Mouse (Mus musculus) heart, embryonic 12.5 days (tissue): ENCODE results near the gene Atp8b5. TPM values are rescaled to one million over a fixed set of nuclear protein-coding genes. Genes with fewer than 3 reads are reported as not detected.
A peak's percentile ranks its signal among the peaks of the same experiment; 100 is the strongest.

Experiments
- ATAC-seq: fragments of 200-750 bp; cut with Nextera tagmentation; 2 replicates; pipeline ENCODE4 v1.8.0; 2017; ENCODE audit warnings: moderate TSS enrichment, moderate library complexity; ENCODE audit not compliant: insufficient number of reproducible peaks, low FRiP score
- H3K27ac ChIP-seq: fragments of 300-500 bp; sonication (generic); 2 replicates; pipeline ENCODE4 v1.5.1; 2016; ENCODE audit warnings: mild to moderate bottlenecking, moderate library complexity; ENCODE audit not compliant: poor library complexity, severe bottlenecking
- H3K27me3 ChIP-seq: fragments of 300-500 bp; sonication (generic); replicated peaks from 2 replicates; pipeline ENCODE4 v1.6.1; 2016; ENCODE audit warnings: mild to moderate bottlenecking, moderate library complexity
- H3K36me3 ChIP-seq: fragments of 300-500 bp; sonication (generic); 2 replicates; pipeline ENCODE4 v1.6.1; 2016; ENCODE audit warnings: mild to moderate bottlenecking, moderate library complexity
- H3K4me1 ChIP-seq: fragments of 300-500 bp; sonication (generic); replicated peaks from 2 replicates; pipeline ENCODE4 v1.6.1; 2016; ENCODE audit warnings: mild to moderate bottlenecking
- H3K4me2 ChIP-seq: fragments of 300-500 bp; sonication (generic); 2 replicates; pipeline ENCODE4 v1.6.1; 2016; ENCODE audit warnings: mild to moderate bottlenecking, moderate library complexity
- H3K4me3 ChIP-seq: fragments of 300-500 bp; sonication (generic); 2 replicates; pipeline ENCODE4 v1.5.1; 2016; ENCODE audit warnings: mild to moderate bottlenecking
- H3K9ac ChIP-seq: fragments of 300-500 bp; sonication (generic); 2 replicates; pipeline ENCODE4 v1.6.1; 2016; ENCODE audit warnings: mild to moderate bottlenecking, moderate library complexity
- H3K9me3 ChIP-seq: fragments of 300-500 bp; sonication (generic); replicated peaks from 2 replicates; pipeline ENCODE4 v1.6.1; 2016; ENCODE audit warnings: mild to moderate bottlenecking, moderate library complexity
- WGBS: fragments of 180-500 bp; shearing (Covaris S2); methylation state at CpG from one replicate; pipeline ENCODE4 v1.1.7; 2016; 5-methylcytosine and 5-hydroxymethylcytosine counted together
- polyA plus RNA-seq: library from polyadenylated mRNA; unstranded; fragments of >200 nt; fragmentation: Nextera tagmentation; extraction: Ambion mirVana; gene quantifications from 2 replicates; pipeline ENCODE4 v1.2.1, GENCODE M21; 2016

Atp8b5 gene
- polyA plus RNA-seq, 1 experiment from 2014 or later, result not detected

DNA sequence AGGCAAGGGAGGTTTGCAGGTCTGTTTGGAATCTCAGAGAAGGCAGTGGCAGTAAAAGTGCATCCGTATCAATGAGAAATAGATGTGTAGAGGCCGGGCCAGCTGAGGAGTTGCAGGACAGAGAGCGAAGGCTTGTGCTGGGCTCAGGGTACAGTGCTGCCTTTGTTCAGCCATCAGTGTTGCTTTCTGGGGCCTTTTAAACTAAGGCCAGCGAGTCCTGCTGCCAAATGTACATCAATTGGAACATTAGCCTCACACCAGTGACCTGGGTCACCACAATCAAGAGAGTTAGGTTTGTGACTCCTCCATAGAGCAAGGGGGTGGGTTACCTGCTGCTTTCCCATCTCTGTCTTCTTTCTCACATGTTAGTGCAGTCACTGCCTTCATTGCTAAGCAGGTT is 131.1 kb downstream of the Atp8b5 start:
- 61% methylated on average over 4 of the region's 4 CpGs for WGBS

DNA sequence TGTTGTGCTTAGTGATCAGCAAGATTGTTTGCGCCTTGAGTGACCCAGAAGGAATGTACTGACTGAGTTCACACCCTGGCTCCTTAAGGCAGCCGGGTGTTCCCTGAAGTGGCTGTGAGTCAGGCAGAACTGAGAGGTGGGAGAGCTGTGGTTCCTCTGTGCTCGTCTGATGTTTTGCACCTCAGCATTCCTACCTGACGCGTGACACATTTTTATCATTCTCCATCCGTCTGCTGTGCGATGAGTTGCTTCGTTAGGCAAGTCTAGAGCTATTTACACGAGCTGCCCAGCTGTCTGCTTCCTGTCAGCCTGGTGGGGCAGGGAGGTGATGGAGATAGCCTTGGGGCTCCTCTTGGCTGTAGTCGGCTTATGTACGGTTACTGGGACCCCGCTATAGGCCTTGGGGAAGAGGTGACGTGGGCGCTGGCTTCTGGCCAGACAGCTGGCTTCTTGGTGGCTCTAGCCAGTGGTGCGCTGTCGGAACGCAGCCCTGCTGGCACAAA is 131.9 kb downstream of the Atp8b5 start:
- 16% methylated on average over 17 of the region's 17 CpGs for WGBS
- Histone ChIP-seq H3K36me3 (no peaks in the 10 kb centered on the region), H3K4me2 (peak overlapping the region; percentile 60), H3K9ac (peak overlapping the region; percentile 53), H3K4me3 (peak overlapping the region; percentile 11; the same call in 1 of the 2 replicates), H3K9me3 (no peaks in the 10 kb centered on the region), H3K27ac (peak overlapping the region; percentile 95), H3K4me1 (peaks cover 65% of the 10 kb centered on the region), H3K27me3 (no peaks in the 10 kb centered on the region)
- no peak for ATAC-seq

More for the DNA sequence above, 131.1 kb downstream of the Atp8b5 start:
- H3K9ac ChIP-seq, result peak overlapping the region; percentile 27; the same call in 1 of the 2 replicates
- peak overlapping the region; percentile 95 for H3K27ac ChIP-seq
- no peaks in the 10 kb centered on the region for H3K27me3 ChIP-seq
- no peak overlapping the region for H3K4me2 ChIP-seq
- H3K4me3 ChIP-seq, result no peak overlapping the region
- ATAC-seq, result no peak
- H3K36me3 ChIP-seq, result no peaks in the 10 kb centered on the region
- peaks cover 66% of the 10 kb centered on the region for H3K4me1 ChIP-seq
- H3K9me3 ChIP-seq, result no peaks in the 10 kb centered on the region

DNA sequence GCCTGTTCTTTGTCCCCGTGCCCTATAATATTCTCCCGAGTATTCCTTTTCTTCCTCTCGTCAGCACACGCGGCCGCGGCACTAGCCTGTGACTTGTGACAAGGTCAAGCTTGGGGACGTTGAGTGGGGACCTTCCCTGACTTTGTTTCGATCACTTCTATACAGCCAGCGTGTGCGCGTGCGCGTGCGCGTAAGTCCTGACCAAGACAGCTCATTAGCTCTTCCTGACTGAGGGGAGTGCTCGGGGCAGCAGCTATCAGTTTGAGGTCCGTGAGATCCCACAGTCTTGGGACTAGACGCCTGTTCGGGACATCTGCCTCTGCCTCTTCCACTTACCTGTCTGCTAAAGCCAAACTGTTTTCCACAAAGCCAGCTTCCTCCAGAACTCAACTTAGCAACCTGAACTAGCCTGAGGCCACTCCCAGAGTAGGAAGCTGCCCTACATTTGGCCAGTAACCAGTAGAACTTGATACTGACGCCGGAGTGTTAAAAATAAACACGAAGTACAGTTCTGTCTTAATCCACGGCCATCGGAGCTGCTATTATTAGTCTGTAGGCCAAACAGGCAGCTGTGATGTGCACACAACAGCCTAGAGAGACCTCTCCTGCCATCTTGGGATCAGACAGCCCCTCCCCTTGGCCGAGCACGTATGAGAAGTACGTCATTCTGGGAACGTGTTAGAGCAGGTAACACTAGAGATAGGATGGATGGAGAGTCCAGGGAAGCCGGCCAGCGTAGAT is 132.6 kb downstream of the Atp8b5 start:
- no peaks in the 10 kb centered on the region for H3K36me3 ChIP-seq
- H3K4me2 ChIP-seq, result peak overlapping the region; percentile 60
- peak; percentile 54; the same call in 1 of the 2 replicates for ATAC-seq
- no peaks in the 10 kb centered on the region for H3K27me3 ChIP-seq
- no peaks in the 10 kb centered on the region for H3K9me3 ChIP-seq
- peak overlapping the region; percentile 53 for H3K9ac ChIP-seq
- whole genome bisulfite sequencing, result 46% methylated on average over 31 of the region's 31 CpGs
- peak overlapping the region; percentile 11; the same call in 1 of the 2 replicates for H3K4me3 ChIP-seq
- H3K4me1 ChIP-seq, result peaks cover 58% of the 10 kb centered on the region
- H3K27ac ChIP-seq, result peak overlapping the region; percentile 95

DNA sequence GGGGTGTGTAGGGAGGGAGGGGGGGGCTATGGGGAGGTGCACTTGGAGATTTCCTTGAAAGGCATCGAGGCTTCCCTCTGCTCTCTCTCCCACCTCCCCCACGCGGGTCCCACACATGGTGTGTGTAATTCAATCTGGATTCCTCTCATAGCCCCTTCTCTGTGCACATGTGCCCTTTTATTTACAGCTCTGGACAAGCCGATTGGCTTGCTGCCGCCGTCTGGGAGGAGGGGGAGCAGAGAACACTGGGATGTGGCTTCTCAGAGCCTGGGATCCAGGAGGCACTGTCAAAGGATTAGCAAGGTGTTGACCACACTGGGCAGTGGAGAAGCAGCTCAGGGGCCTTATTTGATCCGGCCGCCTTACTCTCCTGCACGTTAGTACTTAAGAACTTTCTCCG is 134.0 kb downstream of the Atp8b5 start:
- Histone ChIP-seq H3K36me3 (no peaks in the 10 kb centered on the region), H3K4me2 (peak overlapping the region; percentile 16; the same call in 1 of the 2 replicates), H3K4me3 (no peak overlapping the region), H3K9me3 (no peaks in the 10 kb centered on the region), H3K27ac (peak overlapping the region; percentile 22), H3K4me1 (peaks cover 54% of the 10 kb centered on the region), H3K27me3 (no peaks in the 10 kb centered on the region), H3K9ac (0 out of 2 replicates have a peak overlapping the region, but pooled peaks have one; percentile 20)
- ATAC-seq, result no peak
- 36% methylated on average over 10 of the region's 10 CpGs for WGBS

DNA sequence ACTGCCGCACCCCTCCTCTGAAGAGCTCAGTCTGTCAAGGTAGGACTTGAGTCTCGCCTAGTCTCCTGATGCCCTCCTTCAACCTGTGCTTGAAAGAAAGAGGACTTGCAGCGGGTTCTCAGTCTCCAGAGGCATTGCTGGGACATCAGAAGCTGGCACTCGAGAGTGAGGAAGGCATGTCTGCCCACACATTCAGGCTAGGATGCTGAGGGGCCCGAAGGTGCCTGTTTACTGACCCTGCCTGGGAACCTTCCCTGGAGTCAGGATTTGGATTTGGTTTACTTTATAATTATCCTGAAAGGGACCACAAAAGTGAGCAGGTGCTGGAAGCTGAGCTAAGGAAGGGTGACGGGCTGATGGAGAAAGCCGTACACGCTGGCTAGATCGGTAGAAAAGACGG is 134.5 kb downstream of the Atp8b5 start:
- no peaks in the 10 kb centered on the region for H3K9me3 ChIP-seq
- H3K36me3 ChIP-seq, result no peaks in the 10 kb centered on the region
- H3K27me3 ChIP-seq, result no peaks in the 10 kb centered on the region
- H3K27ac ChIP-seq, result peak overlapping the region; percentile 22
- no peak overlapping the region for H3K4me3 ChIP-seq
- H3K4me2 ChIP-seq, result peak overlapping the region; percentile 16; the same call in 1 of the 2 replicates
- 79% methylated on average over 10 of the region's 10 CpGs for WGBS
- no peak for ATAC-seq
- H3K9ac ChIP-seq, result 0 out of 2 replicates have a peak overlapping the region, but pooled peaks have one; percentile 20
- H3K4me1 ChIP-seq, result peaks cover 56% of the 10 kb centered on the region

DNA sequence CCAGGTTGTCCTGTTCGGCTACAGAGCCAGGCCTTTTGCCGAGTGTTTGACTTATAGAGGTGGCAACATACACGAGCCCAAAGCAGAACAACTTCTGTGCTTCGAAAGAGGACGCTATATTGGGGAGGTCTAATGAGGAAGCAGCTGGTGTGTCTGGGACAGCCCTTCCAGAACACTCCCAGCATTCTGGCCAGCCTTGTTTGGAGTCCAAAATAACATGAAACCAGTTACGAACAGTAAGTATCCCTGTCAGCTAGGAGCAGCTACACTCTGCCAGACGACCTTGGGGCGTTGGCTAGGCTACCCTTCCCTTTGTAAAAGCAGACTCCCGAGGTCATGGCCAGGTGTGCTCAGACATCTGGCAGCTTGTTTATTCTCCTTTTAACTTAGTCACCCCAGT is 135.3 kb downstream of the Atp8b5 start:
- no peak overlapping the region for H3K4me2 ChIP-seq
- H3K4me3 ChIP-seq, result no peak overlapping the region
- 0 out of 2 replicates have a peak overlapping the region, but pooled peaks have one; percentile 1 for H3K27ac ChIP-seq
- no peaks in the 10 kb centered on the region for H3K27me3 ChIP-seq
- H3K36me3 ChIP-seq, result no peaks in the 10 kb centered on the region
- 63% methylated on average over 9 of the region's 9 CpGs for WGBS
- peaks cover 62% of the 10 kb centered on the region for H3K4me1 ChIP-seq
- no peak overlapping the region for H3K9ac ChIP-seq
- H3K9me3 ChIP-seq, result no peaks in the 10 kb centered on the region
- no peak for ATAC-seq

DNA sequence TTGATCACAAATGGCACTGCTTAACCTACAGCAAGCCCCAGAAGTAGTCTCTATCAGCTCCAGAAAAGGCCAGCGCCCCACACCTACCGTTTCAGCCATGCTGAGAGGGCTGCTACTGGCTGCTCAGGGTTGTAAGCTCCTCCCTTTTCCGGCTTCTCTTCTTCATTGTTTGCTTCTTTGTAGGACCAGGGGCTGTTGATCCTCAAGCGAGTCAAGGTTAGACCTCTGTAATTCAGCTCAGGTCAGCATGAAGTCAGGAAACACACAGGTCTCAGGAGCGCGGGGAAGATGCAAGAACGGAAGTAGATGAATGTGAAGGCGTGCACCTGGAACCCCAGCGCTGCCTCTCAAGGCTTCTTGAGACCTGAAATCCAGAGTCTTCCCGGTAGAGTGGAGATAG is 137.7 kb downstream of the Atp8b5 start:
- Histone ChIP-seq H3K27ac (no peak overlapping the region), H3K4me3 (no peak overlapping the region), H3K9ac (no peak overlapping the region), H3K27me3 (no peaks in the 10 kb centered on the region), H3K4me1 (peaks cover 50% of the 10 kb centered on the region), H3K4me2 (no peak overlapping the region), H3K9me3 (no peaks in the 10 kb centered on the region), H3K36me3 (0 out of 2 replicates have a peak, but pooled peaks cover 6% of the 10 kb centered on the region)
- no peak for ATAC-seq
- 88% methylated on average over 10 of the region's 10 CpGs for WGBS

DNA sequence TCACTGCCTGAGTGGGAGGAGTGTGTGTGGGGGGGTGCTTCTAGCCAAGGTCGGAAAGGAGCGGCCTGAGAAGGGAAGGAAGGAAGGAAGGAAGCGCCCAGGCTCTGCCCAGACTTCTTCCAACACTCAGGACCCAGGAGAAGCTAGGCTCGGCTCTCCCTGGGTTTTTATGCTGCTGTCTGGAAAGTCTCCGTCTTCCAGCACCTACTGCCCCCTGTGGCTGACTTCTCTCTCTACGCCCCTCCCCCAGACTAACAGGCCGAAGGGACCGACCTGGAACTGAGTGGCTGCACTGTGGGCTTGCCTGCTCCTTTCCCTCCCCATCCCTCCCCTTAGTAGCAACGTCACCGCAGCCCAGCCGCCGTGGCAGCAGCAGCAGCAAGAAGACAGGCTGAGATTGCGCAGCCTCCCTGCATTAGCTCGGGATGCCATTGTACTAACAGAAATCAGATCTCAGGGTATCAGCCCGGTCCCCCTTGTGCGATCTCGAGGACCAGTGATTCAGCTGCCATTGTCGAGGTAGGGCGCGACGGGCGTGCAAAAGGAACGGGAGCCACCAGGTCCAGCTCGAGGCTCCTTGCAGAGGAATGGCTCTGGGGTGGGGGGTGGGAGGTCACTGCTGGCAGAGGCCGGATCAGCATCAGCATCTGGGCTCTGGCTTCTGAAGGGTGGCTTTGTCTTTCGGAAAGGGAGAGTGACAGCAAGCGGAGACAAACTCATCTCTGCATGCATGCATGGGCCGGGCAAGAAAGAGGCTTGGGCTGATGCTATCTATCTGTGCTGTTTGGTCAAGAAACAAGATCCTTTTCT is 139.4 kb downstream of the Atp8b5 start:
- ATAC-seq, result peak; percentile 91
- Histone ChIP-seq H3K36me3 (0 out of 2 replicates have a peak, but pooled peaks cover 6% of the 10 kb centered on the region), H3K9ac (peak overlapping the region; percentile 81), H3K4me1 (peaks cover 34% of the 10 kb centered on the region), H3K27me3 (no peaks in the 10 kb centered on the region), H3K4me3 (peak overlapping the region; percentile 55), H3K9me3 (no peaks in the 10 kb centered on the region), H3K27ac (peak overlapping the region; percentile 89), H3K4me2 (peak overlapping the region; percentile 86)
- 1% methylated on average over 28 of the region's 28 CpGs for WGBS

DNA sequence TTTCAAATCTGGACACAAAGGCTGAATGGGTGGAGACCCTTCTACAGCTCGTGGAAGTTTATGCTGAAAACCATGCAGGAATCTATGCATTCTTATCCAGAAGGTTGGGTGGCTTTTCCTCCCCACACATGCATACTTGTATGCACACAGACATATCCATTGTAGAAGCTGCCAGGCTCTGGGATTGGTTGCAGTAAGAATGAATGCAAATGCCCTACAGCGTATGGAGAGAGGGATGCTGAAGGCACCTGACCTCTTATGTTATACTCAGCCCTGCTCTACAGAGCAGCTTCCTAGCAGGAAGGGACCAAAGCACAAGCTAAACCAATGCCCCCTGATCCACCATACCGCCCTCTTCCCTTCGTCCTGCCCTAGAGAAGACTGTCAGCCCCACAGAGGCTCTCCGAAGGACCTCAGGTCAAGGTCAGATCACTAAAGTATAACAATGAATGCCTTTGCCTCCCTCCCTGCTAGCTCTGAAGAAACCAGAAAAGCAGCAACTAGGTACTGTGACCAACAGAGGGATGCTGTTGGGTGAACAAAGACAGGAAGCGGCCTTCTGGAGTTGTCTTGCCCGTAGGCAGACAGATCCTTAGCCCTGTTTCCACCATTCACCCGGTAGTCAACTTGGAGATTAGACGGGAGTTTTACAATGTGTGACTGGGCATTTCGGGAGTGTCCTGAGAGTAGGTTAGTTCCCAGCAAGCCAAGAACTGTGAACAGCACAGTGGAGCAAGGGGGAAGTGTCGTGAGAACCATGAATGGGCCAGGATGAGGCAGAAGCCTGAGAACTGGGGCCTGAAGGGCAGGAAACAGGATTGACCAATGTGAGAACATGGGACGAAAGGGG is 140.3 kb downstream of the Atp8b5 start:
- H3K36me3 ChIP-seq, result 0 out of 2 replicates have a peak, but pooled peaks cover 6% of the 10 kb centered on the region
- peak overlapping the region; percentile 81 for H3K9ac ChIP-seq
- ATAC-seq, result no peak
- WGBS, result 58% methylated on average over 12 of the region's 12 CpGs
- H3K27ac ChIP-seq, result peak overlapping the region; percentile 89
- H3K27me3 ChIP-seq, result no peaks in the 10 kb centered on the region
- peaks cover 27% of the 10 kb centered on the region for H3K4me1 ChIP-seq
- H3K9me3 ChIP-seq, result no peaks in the 10 kb centered on the region
- peak overlapping the region; percentile 86 for H3K4me2 ChIP-seq
- peak overlapping the region; percentile 55 for H3K4me3 ChIP-seq

DNA sequence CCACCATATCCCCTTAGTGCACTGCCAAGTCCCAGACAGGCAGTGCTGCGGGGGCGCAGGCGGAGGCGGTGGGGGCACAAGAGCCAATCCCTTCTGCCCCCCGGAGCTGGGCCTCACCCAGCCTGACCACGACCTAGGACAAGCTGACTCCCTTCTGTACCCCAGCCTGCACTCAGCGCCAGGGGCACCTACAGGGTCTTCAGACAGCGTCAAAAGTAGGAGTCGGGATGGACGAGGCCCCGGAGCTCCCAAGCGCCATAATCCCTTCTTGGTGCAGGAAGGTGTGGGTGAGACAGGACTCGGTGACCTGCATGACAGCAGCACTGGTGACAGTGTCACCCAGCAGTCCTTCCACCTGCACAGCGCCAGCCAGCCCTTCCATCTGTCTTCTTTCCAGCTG is 147.8 kb downstream of the Atp8b5 start:
- no peak overlapping the region for H3K4me2 ChIP-seq
- no peak overlapping the region for H3K4me3 ChIP-seq
- H3K9me3 ChIP-seq, result no peaks in the 10 kb centered on the region
- H3K27me3 ChIP-seq, result no peaks in the 10 kb centered on the region
- peaks cover 39% of the 10 kb centered on the region for H3K36me3 ChIP-seq
- no peak overlapping the region for H3K9ac ChIP-seq
- 89% methylated on average over 14 of the region's 14 CpGs for WGBS
- H3K27ac ChIP-seq, result no peak overlapping the region
- ATAC-seq, result no peak
- H3K4me1 ChIP-seq, result peaks cover 35% of the 10 kb centered on the region
